Mouse (Mus musculus): Measurements from ENCODE around the gene Adam6b. TPM values are rescaled to one million over a fixed set of nuclear protein-coding genes. Genes with fewer than 3 reads are reported as not detected.
"Not testable (repeated sequence)": the region's sequence is repeated elsewhere in the genome, so short reads cannot be mapped to it uniquely, and the experiment has no call there.

The Adam6b gene
- polyA plus RNA-seq, 1 experiment: 0.11 TPM

GRCm38 (mm10) chr12:113484971-113485485 lies 4.3 kb upstream of the Adam6b start:
- Histone ChIP-seq H3K4me1 (replicated peaks; ENCODE audit: control insufficient read depth, insufficient read depth, low read length) (peaks cover 4% of the 10 kb centered on the region; the same call in 1 of the 2 replicates), H3K36me3 (ENCODE audit: control insufficient read depth, insufficient read depth, low read length) (no peaks in the 10 kb centered on the region), H3K4me3 (ENCODE audit: control insufficient read depth, insufficient read depth, low read length) (no peak overlapping the region), H3K27ac (ENCODE audit: control insufficient read depth, insufficient read depth, low read length) (no peak overlapping the region), H3K27me3 (ENCODE audit: control insufficient read depth, insufficient read depth, low read length) (no peaks in the 10 kb centered on the region)
- TF ChIP-seq POLR2A (IDR thresholded peaks at IDR 0.05; ENCODE audit: control insufficient read depth, extremely low read depth, insufficient read depth, low read length, poor library complexity) (no peak), CTCF (IDR thresholded peaks at IDR 0.05; ENCODE audit: borderline replicate concordance, control insufficient read depth, extremely low read depth, insufficient read depth, low read length, poor library complexity) (no peak)
- DNase-seq: peak; percentile 33
- 10% methylated on average over 2 of the region's 2 CpGs for WGBS

- not testable (repeated sequence) for H3K27me3 ChIP-seq (ENCODE audit: control insufficient read depth, insufficient read depth, low read length); H3K4me1 ChIP-seq (replicated peaks; ENCODE audit: control insufficient read depth, insufficient read depth, low read length); H3K4me3 ChIP-seq (ENCODE audit: control insufficient read depth, insufficient read depth, low read length); H3K36me3 ChIP-seq (ENCODE audit: control insufficient read depth, insufficient read depth, low read length); H3K27ac ChIP-seq (ENCODE audit: control insufficient read depth, insufficient read depth, low read length)
- DNase-seq: peak; percentile 88
These were observed 1.6 kb upstream of the Adam6b start for GRCm38 (mm10) chr12:113487693-113488092.

- H3K27ac ChIP-seq (ENCODE audit: control insufficient read depth, insufficient read depth, low read length): no peak overlapping the region
- H3K4me3 ChIP-seq (ENCODE audit: control insufficient read depth, insufficient read depth, low read length): no peak overlapping the region
- no peaks in the 10 kb centered on the region for H3K27me3 ChIP-seq (ENCODE audit: control insufficient read depth, insufficient read depth, low read length)
- DNase-seq: no peak
- TF ChIP-seq POLR2A (IDR thresholded peaks at IDR 0.05; ENCODE audit: control insufficient read depth, extremely low read depth, insufficient read depth, low read length, poor library complexity) (no peak), CTCF (IDR thresholded peaks at IDR 0.05; ENCODE audit: borderline replicate concordance, control insufficient read depth, extremely low read depth, insufficient read depth, low read length, poor library complexity) (no peak)
- H3K4me1 ChIP-seq (replicated peaks; ENCODE audit: control insufficient read depth, insufficient read depth, low read length): no peaks in the 10 kb centered on the region
- 89% methylated on average over 2 of the region's 2 CpGs for WGBS
- H3K36me3 ChIP-seq (ENCODE audit: control insufficient read depth, insufficient read depth, low read length): no peaks in the 10 kb centered on the region
These were observed 36.6 kb downstream of the Adam6b start for GRCm38 (mm10) chr12:113525901-113526300.

Other genes starting within 250 kb of the Adam6b start
- not detected in 2 replicates for gene Adam6a, start 54.4 kb downstream of the Adam6b start, polyA plus RNA-seq (2012; rRNA removed)

All from thymus, adult 2 months (tissue).